Mouse (Mus musculus): ENCODE measurements around the gene Pikfyve.

- no peak for TF ChIP-seq CTCF (IDR thresholded peaks at IDR 0.05; ENCODE audit: borderline replicate concordance, insufficient read depth, low read depth, low read length)
- TF ChIP-seq POLR2A (IDR thresholded peaks at IDR 0.05; ENCODE audit: borderline replicate concordance, insufficient read depth, low read length): no peak
These were observed 14.9 kb upstream of the Pikfyve start for GRCm38 (mm10) chr1:65171579-65171978.
